Mouse (Mus musculus): Measurements from ENCODE around the gene Tex38.

DNA sequence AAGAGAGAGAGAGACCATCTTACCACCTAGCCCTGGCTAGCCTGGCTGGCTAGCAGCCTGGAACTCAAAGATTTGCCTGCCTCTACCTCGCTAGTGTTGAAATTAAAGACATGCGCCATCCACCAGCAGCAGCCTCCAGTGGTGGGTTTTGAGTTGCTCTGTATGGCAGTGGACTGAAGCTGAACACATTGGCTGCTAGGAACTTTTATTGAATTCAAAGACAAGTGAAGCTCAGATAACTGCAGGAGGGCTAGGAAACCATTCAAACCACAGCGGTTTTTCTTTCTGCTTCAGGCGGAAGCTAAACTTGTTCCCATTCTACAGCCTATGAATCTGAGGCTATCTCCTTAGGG is 46.7 kb upstream of the Tex38 start:
- TF ChIP-seq CTCF (IDR thresholded peaks at IDR 0.05; ENCODE audit: borderline replicate concordance, insufficient read depth, low read length) = no peak
- TF ChIP-seq POLR2A (IDR thresholded peaks at IDR 0.05; ENCODE audit: low read depth, low read length) = no peak

Data from embryonic fibroblast, embryonic 13.5 days (primary cell).